Mouse (Mus musculus) limb, embryonic 11.5 days (tissue): ENCODE data around the gene Nrp2. TPM values are rescaled to one million over a fixed set of nuclear protein-coding genes. Genes with fewer than 3 reads are reported as not detected.

Experiments
- ATAC-seq: fragments of 200-750 bp; cut with Nextera tagmentation; 2 replicates; pipeline ENCODE4 v1.8.0; 2017; ENCODE audit warnings: low read depth; ENCODE audit not compliant: insufficient number of reproducible peaks, low FRiP score, low TSS enrichment
- DNase-seq: peaks from one replicate; pipeline ENCODE4 v3.0.0-alpha.2; 2015; ENCODE audit warnings: low spot score
- H3K27ac ChIP-seq: fragments of 300-500 bp; sonication (generic); replicated peaks from 2 replicates; pipeline ENCODE4 v1.5.1; 2014; ENCODE audit warnings: low read depth, mild to moderate bottlenecking, low read length
- H3K27me3 ChIP-seq: fragments of 300-500 bp; sonication (generic); 2 replicates; pipeline ENCODE4 v1.6.1; 2014; ENCODE audit warnings: mild to moderate bottlenecking, low read length, mixed read lengths; ENCODE audit not compliant: control insufficient read depth, insufficient read depth
- H3K36me3 ChIP-seq: fragments of 300-500 bp; sonication (generic); 2 replicates; pipeline ENCODE4 v1.6.1; 2014; ENCODE audit warnings: mild to moderate bottlenecking, low read length, moderate library complexity, mixed read lengths; ENCODE audit not compliant: control insufficient read depth, insufficient read depth
- H3K4me1 ChIP-seq: fragments of 300-500 bp; sonication (generic); 2 replicates; pipeline ENCODE4 v1.6.1; 2014; ENCODE audit warnings: low read length, mixed read lengths; ENCODE audit not compliant: control insufficient read depth, insufficient read depth
- H3K4me2 ChIP-seq: fragments of 300-500 bp; sonication (generic); 2 replicates; pipeline ENCODE4 v1.6.1; 2014; ENCODE audit warnings: low read depth, mild to moderate bottlenecking, moderate library complexity; ENCODE audit not compliant: severe bottlenecking
- H3K4me3 ChIP-seq: fragments of 300-500 bp; sonication (generic); 2 replicates; pipeline ENCODE4 v1.5.1; 2014; ENCODE audit warnings: low read depth, low read length
- H3K9ac ChIP-seq: fragments of 300-500 bp; sonication (generic); 2 replicates; pipeline ENCODE4 v1.6.1; 2014; ENCODE audit warnings: mild to moderate bottlenecking, low read length
- H3K9me3 ChIP-seq: fragments of 300-500 bp; sonication (generic); 2 replicates; pipeline ENCODE4 v1.6.1; 2016; ENCODE audit warnings: low read length; ENCODE audit not compliant: control insufficient read depth
- WGBS: fragments of 180-500 bp; shearing (Covaris S2); extraction: QIAGEN DNeasy Blood & Tissue Kit; methylation state at CpG from one replicate; pipeline ENCODE4 v1.1.7; 2014; 5-methylcytosine and 5-hydroxymethylcytosine counted together
- polyA plus RNA-seq: library from polyadenylated mRNA; unstranded; fragments of >200 nt; fragmentation: Nextera tagmentation; extraction: Ambion mirVana; gene quantifications from 2 replicates; pipeline ENCODE4 v1.2.1, GENCODE M21; 2014

Gene Nrp2
- polyA plus RNA-seq, 1 experiment from 2014 or later, result 58.9 TPM

- WGBS, result 94% methylated on average over 14 of the region's 14 CpGs
- DNase-seq (no peak), ATAC-seq (no peak)
- Histone ChIP-seq H3K36me3 (peaks cover 6% of the 10 kb centered on the region; the same call in 1 of the 2 replicates), H3K27ac (no peak overlapping the region), H3K4me1 (0 out of 2 replicates have a peak, but pooled peaks cover 8% of the 10 kb centered on the region), H3K4me2 (no peak overlapping the region), H3K9me3 (no peaks in the 10 kb centered on the region), H3K4me3 (no peak overlapping the region), H3K27me3 (no peaks in the 10 kb centered on the region), H3K9ac (no peak overlapping the region)
These were observed 46.6 kb downstream of the Nrp2 start for GRCm38 (mm10) chr1:62749716-62750115.

- WGBS, result 84% methylated on average over 5 of the region's 5 CpGs
- Histone ChIP-seq H3K4me1 (0 out of 2 replicates have a peak, but pooled peaks cover 8% of the 10 kb centered on the region), H3K36me3 (peaks cover 6% of the 10 kb centered on the region; the same call in 1 of the 2 replicates), H3K4me3 (no peak overlapping the region), H3K9ac (no peak overlapping the region), H3K27me3 (no peaks in the 10 kb centered on the region), H3K9me3 (no peaks in the 10 kb centered on the region), H3K4me2 (no peak overlapping the region), H3K27ac (no peak overlapping the region)
- no peak for DNase-seq
- no peak for ATAC-seq
These were observed 47.4 kb downstream of the Nrp2 start for GRCm38 (mm10) chr1:62750408-62751008.

GRCm38 (mm10) chr1:62751011-62752006 is 48.2 kb downstream of the Nrp2 start:
- ATAC-seq, result no peak
- Histone ChIP-seq H3K36me3 (peaks cover 6% of the 10 kb centered on the region; the same call in 1 of the 2 replicates), H3K4me2 (no peak overlapping the region), H3K27me3 (no peaks in the 10 kb centered on the region), H3K9me3 (no peaks in the 10 kb centered on the region), H3K4me3 (no peak overlapping the region), H3K27ac (no peak overlapping the region), H3K4me1 (0 out of 2 replicates have a peak, but pooled peaks cover 8% of the 10 kb centered on the region), H3K9ac (no peak overlapping the region)
- WGBS, result 58% methylated on average over 15 of the region's 15 CpGs
- no peak for DNase-seq

GRCm38 (mm10) chr1:62752055-62752454 is 49.0 kb downstream of the Nrp2 start:
- H3K27me3 ChIP-seq, result no peaks in the 10 kb centered on the region
- 87% methylated on average over 8 of the region's 8 CpGs for WGBS
- ATAC-seq (no peak), DNase-seq (no peak)
- no peak overlapping the region for H3K9ac ChIP-seq
- no peak overlapping the region for H3K4me2 ChIP-seq
- peaks cover 6% of the 10 kb centered on the region; the same call in 1 of the 2 replicates for H3K36me3 ChIP-seq
- no peak overlapping the region for H3K4me3 ChIP-seq
- 0 out of 2 replicates have a peak, but pooled peaks cover 8% of the 10 kb centered on the region for H3K4me1 ChIP-seq
- no peaks in the 10 kb centered on the region for H3K9me3 ChIP-seq
- no peak overlapping the region for H3K27ac ChIP-seq

GRCm38 (mm10) chr1:62752661-62753333 is 49.7 kb downstream of the Nrp2 start:
- H3K4me3 ChIP-seq, result no peak overlapping the region
- no peak overlapping the region for H3K4me2 ChIP-seq
- H3K27ac ChIP-seq, result no peak overlapping the region
- H3K27me3 ChIP-seq, result no peaks in the 10 kb centered on the region
- no peak for ATAC-seq
- WGBS, result 73% methylated on average over 7 of the region's 7 CpGs
- 0 out of 2 replicates have a peak, but pooled peaks cover 8% of the 10 kb centered on the region for H3K4me1 ChIP-seq
- DNase-seq, result no peak
- no peak overlapping the region for H3K9ac ChIP-seq
- H3K9me3 ChIP-seq, result no peaks in the 10 kb centered on the region
- H3K36me3 ChIP-seq, result peaks cover 4% of the 10 kb centered on the region; the same call in 1 of the 2 replicates

- Histone ChIP-seq H3K27ac (no peak overlapping the region), H3K9me3 (no peaks in the 10 kb centered on the region), H3K4me2 (no peak overlapping the region), H3K9ac (no peak overlapping the region), H3K4me1 (0 out of 2 replicates have a peak, but pooled peaks cover 8% of the 10 kb centered on the region), H3K27me3 (no peaks in the 10 kb centered on the region), H3K4me3 (no peak overlapping the region), H3K36me3 (no peaks in the 10 kb centered on the region)
- DNase-seq (no peak), ATAC-seq (no peak)
- 81% methylated on average over 8 of the region's 8 CpGs for WGBS
These were observed 51.2 kb downstream of the Nrp2 start for GRCm38 (mm10) chr1:62754066-62754835.

- Histone ChIP-seq H3K4me2 (no peak overlapping the region), H3K27me3 (no peaks in the 10 kb centered on the region), H3K4me3 (no peak overlapping the region), H3K27ac (no peak overlapping the region), H3K9ac (no peak overlapping the region), H3K9me3 (no peaks in the 10 kb centered on the region), H3K36me3 (peaks cover 6% of the 10 kb centered on the region; the same call in 1 of the 2 replicates), H3K4me1 (peaks cover 5% of the 10 kb centered on the region)
- ATAC-seq (0 out of 2 replicates have a peak, but pooled peaks have one; percentile 9), DNase-seq (no peak)
- 32% methylated on average over 5 of the region's 5 CpGs for WGBS
These were observed 57.0 kb downstream of the Nrp2 start for GRCm38 (mm10) chr1:62760086-62760485.
